Mouse (Mus musculus): ENCODE data around the gene Anks6. TPM values are rescaled to one million over a fixed set of nuclear protein-coding genes. Genes with fewer than 3 reads are reported as not detected.
A peak's percentile ranks its signal among the peaks of the same experiment; 100 is the strongest.

Gene Anks6
- polyA plus RNA-seq, 1 experiment from 2014 or later: 4.1 TPM

DNA sequence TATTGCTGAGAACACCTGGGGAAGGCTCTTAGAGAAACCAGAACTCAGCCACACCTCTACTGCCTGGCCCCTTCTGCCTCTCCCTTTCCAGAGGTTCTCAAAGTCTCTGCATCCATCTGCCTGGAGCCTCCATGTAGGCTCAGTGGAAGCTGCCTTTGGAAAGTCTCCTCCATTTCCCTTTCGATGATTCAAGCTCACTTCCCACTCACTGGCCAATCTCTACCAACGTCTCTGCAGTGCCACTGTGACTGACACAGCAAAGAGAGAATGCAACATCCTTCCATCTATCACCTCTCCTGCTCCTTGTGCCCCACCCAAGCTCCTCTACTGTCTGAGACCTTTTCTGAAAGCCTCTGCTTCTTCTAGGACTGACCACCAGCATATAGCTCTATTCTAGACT, 59.3 kb downstream of the Anks6 start:
- H3K36me3 ChIP-seq: no peaks in the 10 kb centered on the region
- no peak for ATAC-seq (ENCODE audit: low FRiP score)
- H3K27me3 ChIP-seq: peaks cover 23% of the 10 kb centered on the region
- H3K4me2 ChIP-seq: no peak overlapping the region
- no peak overlapping the region for H3K27ac ChIP-seq
- no peak overlapping the region for H3K4me3 ChIP-seq
- H3K9ac ChIP-seq: no peak overlapping the region
- H3K9me3 ChIP-seq: no peaks in the 10 kb centered on the region
- 84% methylated on average over 2 of the region's 2 CpGs for WGBS
- H3K4me1 ChIP-seq (replicated peaks): no peaks in the 10 kb centered on the region; the same call in 1 of the 2 replicates

DNA sequence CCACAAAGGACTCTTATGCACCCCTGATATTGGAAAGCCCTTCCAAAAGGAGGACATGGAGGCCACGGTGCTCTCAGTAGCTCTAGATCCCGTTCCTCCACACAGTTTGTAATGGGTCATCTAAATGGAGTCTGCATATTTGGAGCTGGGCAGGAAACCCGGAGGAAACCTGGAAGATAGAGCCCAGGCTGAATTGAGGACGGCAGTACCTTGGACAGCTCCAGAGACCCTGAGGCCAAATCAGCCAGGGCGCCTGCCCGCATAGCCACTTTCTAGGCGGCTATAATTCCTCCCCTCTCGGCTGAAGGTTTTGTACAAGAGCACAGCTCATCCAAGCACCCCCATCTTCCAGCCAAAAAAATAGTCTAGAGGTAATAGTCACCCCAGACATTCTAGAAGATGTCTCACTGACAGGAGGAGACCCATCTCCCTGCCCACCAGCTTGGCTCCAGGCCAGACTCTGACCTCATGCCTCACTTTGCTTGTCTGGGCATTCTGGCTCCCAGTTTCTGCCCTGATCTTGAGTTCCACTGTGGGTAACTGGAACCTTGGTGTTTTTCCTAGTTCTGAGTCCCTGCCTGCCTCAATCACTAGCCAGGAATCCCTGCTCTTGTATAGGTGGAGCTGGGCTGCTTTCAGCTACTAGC, 64.3 kb downstream of the Anks6 start:
- H3K9ac ChIP-seq: no peak overlapping the region
- peaks cover 61% of the 10 kb centered on the region for H3K27me3 ChIP-seq
- WGBS: 6% methylated on average over 8 of the region's 8 CpGs
- H3K4me2 ChIP-seq: no peak overlapping the region
- no peak overlapping the region for H3K4me3 ChIP-seq
- H3K36me3 ChIP-seq: no peaks in the 10 kb centered on the region
- no peak for ATAC-seq (ENCODE audit: low FRiP score)
- H3K27ac ChIP-seq: no peak overlapping the region
- peaks cover 42% of the 10 kb centered on the region for H3K4me1 ChIP-seq (replicated peaks)
- no peaks in the 10 kb centered on the region for H3K9me3 ChIP-seq

DNA sequence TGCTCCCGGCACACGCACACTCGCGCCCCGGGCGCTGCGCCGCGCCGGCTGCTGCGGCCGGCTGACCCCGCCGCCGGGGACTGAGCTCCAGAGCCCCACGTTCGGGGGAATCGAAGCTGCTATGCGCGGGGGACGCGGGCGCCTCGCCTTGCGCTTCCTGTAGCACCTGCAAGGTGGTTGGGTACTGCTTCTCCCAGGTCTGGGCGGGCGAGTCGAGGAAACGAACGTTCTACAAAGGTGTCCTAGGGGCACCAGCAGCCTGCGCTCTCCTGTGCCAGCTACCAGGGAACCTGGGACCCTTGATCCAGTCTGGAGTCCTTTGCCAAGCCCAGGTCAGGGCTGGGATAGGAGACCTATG, 65.3 kb downstream of the Anks6 start:
- peaks cover 42% of the 10 kb centered on the region for H3K4me1 ChIP-seq (replicated peaks)
- no peaks in the 10 kb centered on the region for H3K9me3 ChIP-seq
- WGBS: 0% methylated on average over 29 of the region's 31 CpGs
- H3K36me3 ChIP-seq: no peaks in the 10 kb centered on the region
- H3K9ac ChIP-seq: peak overlapping the region; percentile 87
- H3K4me2 ChIP-seq: peak overlapping the region; percentile 87
- H3K27ac ChIP-seq: peak overlapping the region; percentile 92
- H3K4me3 ChIP-seq: peak overlapping the region; percentile 69
- H3K27me3 ChIP-seq: peaks cover 64% of the 10 kb centered on the region
- 0 out of 2 replicates have a peak, but pooled peaks have one; percentile 2 for ATAC-seq (ENCODE audit: low FRiP score)

DNA sequence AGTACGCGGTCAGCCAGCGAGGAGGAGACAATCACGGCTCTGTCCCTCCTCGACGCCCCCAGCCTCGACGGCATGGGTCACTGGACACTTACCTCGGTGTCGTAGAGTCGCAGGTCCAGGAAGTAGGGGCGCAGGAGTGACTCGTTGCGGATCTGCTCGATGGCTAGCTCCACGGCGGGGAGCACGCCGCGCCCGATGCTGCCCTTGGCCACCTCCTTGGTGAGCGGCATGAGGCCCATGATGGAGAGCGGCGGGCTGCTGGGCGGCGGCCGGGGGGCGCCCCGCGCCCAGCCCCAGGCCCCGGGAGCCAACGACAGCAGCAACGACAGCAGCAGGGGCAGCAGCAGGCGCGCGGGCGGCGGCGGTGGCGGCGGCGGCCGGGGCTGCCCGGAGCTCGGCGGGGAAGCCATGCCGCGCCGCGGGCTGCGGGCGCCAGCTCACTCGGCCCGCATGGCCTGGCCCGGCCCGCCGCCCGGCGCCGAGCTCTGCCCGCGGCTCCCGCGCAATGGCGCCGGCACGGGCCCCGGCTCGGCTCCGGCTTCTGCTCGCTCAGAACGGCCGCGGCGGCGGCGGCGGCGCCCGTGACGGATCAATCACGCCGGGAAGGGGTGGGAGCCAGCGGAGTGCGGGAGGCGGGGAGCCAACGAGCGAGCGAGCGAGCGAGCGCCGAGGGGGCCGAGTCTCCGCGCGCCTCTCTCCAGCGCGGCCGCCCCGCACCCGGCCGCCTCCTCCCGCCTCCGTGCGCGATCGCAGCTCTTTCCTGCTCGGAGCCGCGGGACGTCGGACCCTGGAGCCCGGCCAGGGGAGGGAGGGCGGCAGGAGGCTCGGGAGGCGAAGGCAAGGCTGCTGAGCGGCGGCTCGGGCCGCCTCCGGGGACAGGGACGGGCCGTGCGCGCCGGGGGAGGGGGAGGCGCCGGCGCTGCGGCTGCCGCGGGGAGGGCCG, 65.9 kb downstream of the Anks6 start, which contains the start of gene Gabbr2:
TSS of gene Gabbr2 (minus strand) at position 858 of the 943 bp plus-strand sequence.
- peak within 1 kb of the TSS; percentile 87 for H3K9ac ChIP-seq
- peak within 1 kb of the TSS; percentile 69 for H3K4me3 ChIP-seq
- peak within 1 kb of the TSS; percentile 87 for H3K4me2 ChIP-seq
- WGBS: under 1% methylated on average over 81 of the region's 134 CpGs
- H3K4me1 ChIP-seq (replicated peaks): peaks cover 46% of the 10 kb centered on the region
- peaks cover 64% of the 10 kb centered on the region for H3K27me3 ChIP-seq
- no peaks in the 10 kb centered on the region for H3K9me3 ChIP-seq
- ATAC-seq (ENCODE audit: low FRiP score): peak; percentile 79
- peak within 1 kb of the TSS; percentile 92 for H3K27ac ChIP-seq
- H3K36me3 ChIP-seq: no peaks in the 10 kb centered on the region

GRCm38 (mm10) chr4:46990281-46991015, 66.8 kb downstream of the Anks6 start:
- ATAC-seq (ENCODE audit: low FRiP score): peak; percentile 10
- peak overlapping the region; percentile 87 for H3K9ac ChIP-seq
- peak overlapping the region; percentile 87 for H3K4me2 ChIP-seq
- H3K9me3 ChIP-seq: no peaks in the 10 kb centered on the region
- peak overlapping the region; percentile 92 for H3K27ac ChIP-seq
- WGBS: 2% methylated on average over 29 of the region's 29 CpGs
- peak overlapping the region; percentile 69 for H3K4me3 ChIP-seq
- peaks cover 48% of the 10 kb centered on the region for H3K4me1 ChIP-seq (replicated peaks)
- peaks cover 60% of the 10 kb centered on the region for H3K27me3 ChIP-seq
- H3K36me3 ChIP-seq: no peaks in the 10 kb centered on the region

GRCm38 (mm10) chr4:46989842-46990241, 67.4 kb downstream of the Anks6 start:
- peak; percentile 30 for ATAC-seq (ENCODE audit: low FRiP score)
- peaks cover 48% of the 10 kb centered on the region for H3K4me1 ChIP-seq (replicated peaks)
- H3K27me3 ChIP-seq: peaks cover 61% of the 10 kb centered on the region
- no peaks in the 10 kb centered on the region for H3K9me3 ChIP-seq
- H3K27ac ChIP-seq: peak overlapping the region; percentile 63
- 2% methylated on average over 17 of the region's 17 CpGs for WGBS
- peak overlapping the region; percentile 87 for H3K4me2 ChIP-seq
- H3K4me3 ChIP-seq: peak overlapping the region; percentile 69
- H3K9ac ChIP-seq: peak overlapping the region; percentile 87
- no peaks in the 10 kb centered on the region for H3K36me3 ChIP-seq

DNA sequence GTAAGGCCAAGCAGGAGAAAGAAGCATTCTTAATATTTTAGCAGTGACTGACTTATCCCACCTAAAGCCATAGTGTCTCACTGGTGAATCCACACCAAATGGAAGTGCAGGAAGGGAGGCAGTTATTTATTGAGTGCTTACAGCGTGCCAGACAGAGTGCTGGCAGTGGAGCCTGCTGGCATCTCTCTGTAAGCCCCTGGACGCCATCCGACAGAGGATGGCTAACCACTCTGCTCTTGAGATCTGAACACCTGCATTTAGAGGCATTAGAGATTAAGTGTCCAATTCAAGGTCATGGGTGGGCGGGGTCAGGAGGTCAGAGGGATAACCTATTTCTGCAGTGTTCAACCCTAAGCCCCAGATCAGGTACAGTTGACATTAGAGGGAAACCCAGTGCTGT, 68.4 kb downstream of the Anks6 start:
- H3K4me1 ChIP-seq (replicated peaks): peaks cover 48% of the 10 kb centered on the region
- 76% methylated on average over 4 of the region's 4 CpGs for WGBS
- H3K27me3 ChIP-seq: peaks cover 52% of the 10 kb centered on the region
- H3K27ac ChIP-seq: no peak overlapping the region
- H3K9me3 ChIP-seq: no peaks in the 10 kb centered on the region
- peak overlapping the region; percentile 87 for H3K4me2 ChIP-seq
- no peak for ATAC-seq (ENCODE audit: low FRiP score)
- no peaks in the 10 kb centered on the region for H3K36me3 ChIP-seq
- H3K9ac ChIP-seq: peak overlapping the region; percentile 87
- H3K4me3 ChIP-seq: peak overlapping the region; percentile 69

DNA sequence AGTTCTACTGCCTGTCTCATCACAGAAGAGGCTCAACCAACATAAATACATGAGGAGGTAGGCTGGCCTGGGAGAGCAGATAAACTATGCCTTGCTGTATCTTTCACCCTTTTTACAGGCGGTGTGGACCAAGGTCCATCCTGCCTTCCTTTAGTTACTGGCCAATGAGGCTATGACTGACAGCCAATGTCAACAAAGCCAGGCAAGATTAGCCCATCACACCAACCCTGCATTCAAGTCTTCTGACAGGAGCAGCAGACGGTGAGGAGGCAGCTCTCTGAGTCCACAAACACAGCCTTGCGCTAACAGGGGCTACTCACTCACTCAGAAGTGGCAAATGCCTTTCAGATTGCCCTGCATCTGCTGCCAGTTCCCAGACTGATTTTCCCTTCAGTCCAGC, 69.0 kb downstream of the Anks6 start:
- ATAC-seq (ENCODE audit: low FRiP score): no peak
- no peaks in the 10 kb centered on the region for H3K36me3 ChIP-seq
- 63% methylated on average over 3 of the region's 3 CpGs for WGBS
- peaks cover 48% of the 10 kb centered on the region for H3K4me1 ChIP-seq (replicated peaks)
- H3K27me3 ChIP-seq: peaks cover 46% of the 10 kb centered on the region
- H3K4me3 ChIP-seq: no peak overlapping the region
- H3K4me2 ChIP-seq: no peak overlapping the region
- H3K9ac ChIP-seq: no peak overlapping the region
- H3K9me3 ChIP-seq: no peaks in the 10 kb centered on the region
- H3K27ac ChIP-seq: no peak overlapping the region

DNA sequence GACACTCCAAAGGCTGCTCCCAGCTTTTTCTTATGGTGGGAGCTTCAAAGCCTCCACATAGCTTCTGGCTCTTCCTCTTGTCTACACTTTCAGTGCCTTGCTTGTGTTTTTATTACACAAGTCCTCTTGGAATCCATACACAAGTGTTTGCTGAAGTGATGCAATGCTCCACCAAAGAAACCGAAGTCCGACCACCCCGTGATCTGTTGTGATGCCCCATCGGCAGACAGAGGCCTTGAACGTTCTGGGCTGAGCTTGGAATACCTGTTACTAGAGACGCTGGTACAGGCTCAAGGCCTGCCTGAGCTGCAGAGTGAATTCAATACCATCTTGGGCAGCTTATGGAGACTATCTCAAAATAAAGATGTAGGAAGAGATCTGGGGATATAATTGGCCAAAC, 69.4 kb downstream of the Anks6 start:
- H3K4me1 ChIP-seq (replicated peaks): peaks cover 47% of the 10 kb centered on the region
- H3K36me3 ChIP-seq: no peaks in the 10 kb centered on the region
- no peak overlapping the region for H3K27ac ChIP-seq
- peaks cover 42% of the 10 kb centered on the region for H3K27me3 ChIP-seq
- no peak for ATAC-seq (ENCODE audit: low FRiP score)
- 95% methylated on average over 6 of the region's 6 CpGs for WGBS
- H3K4me3 ChIP-seq: no peak overlapping the region
- H3K9me3 ChIP-seq: no peaks in the 10 kb centered on the region
- no peak overlapping the region for H3K9ac ChIP-seq
- no peak overlapping the region for H3K4me2 ChIP-seq

DNA sequence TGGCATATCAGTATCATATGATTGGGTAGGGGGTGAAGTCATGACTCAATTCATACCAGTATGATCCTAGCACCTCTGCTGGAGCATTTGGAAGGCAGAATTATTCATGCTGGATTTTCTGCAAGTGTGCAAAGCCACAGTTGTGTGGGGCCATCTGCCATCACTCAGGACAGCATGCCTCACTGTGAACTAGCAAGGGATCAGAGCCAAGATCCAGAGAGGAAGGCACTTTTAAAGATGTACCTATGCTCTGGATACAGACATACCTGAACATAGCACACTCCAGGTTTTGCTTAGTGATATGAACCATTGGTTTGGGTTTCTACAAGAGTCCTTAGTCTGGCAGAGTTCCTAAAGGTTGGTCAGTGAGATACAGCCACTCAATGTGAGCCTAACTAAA, 71.2 kb downstream of the Anks6 start:
- no peak overlapping the region for H3K9ac ChIP-seq
- no peaks in the 10 kb centered on the region for H3K36me3 ChIP-seq
- no peak for ATAC-seq (ENCODE audit: low FRiP score)
- H3K4me3 ChIP-seq: no peak overlapping the region
- H3K27ac ChIP-seq: no peak overlapping the region
- peaks cover 35% of the 10 kb centered on the region for H3K4me1 ChIP-seq (replicated peaks)
- no peaks in the 10 kb centered on the region for H3K9me3 ChIP-seq
- H3K4me2 ChIP-seq: no peak overlapping the region
- peaks cover 25% of the 10 kb centered on the region for H3K27me3 ChIP-seq

DNA sequence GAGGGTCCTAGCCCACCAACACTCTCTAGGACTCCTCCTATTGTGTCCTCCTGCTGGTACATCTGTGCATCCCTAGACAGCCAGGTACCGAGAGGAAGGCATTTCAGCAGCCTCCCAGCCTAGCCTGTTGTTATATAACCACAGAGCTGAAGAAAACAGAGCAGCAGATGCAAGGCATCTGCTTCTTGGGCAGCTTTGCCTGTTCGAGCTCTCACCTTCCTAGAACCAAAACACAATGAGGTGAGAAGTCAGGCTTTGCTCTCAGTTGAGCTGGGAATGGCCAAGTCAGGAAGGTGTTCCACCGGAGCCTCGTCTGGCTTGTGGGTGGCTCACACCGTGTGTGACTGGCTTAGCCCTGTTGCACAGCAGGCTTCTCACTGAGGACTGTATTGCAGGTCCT, 74.3 kb downstream of the Anks6 start:
- Histone ChIP-seq H3K27me3 (0 out of 2 replicates have a peak, but pooled peaks cover 5% of the 10 kb centered on the region), H3K4me3 (no peak overlapping the region), H3K27ac (no peak overlapping the region), H3K4me2 (no peak overlapping the region), H3K4me1 (replicated peaks) (peaks cover 7% of the 10 kb centered on the region), H3K9me3 (no peaks in the 10 kb centered on the region), H3K9ac (no peak overlapping the region), H3K36me3 (no peaks in the 10 kb centered on the region)
- no peak for ATAC-seq (ENCODE audit: low FRiP score)
- 79% methylated on average over 5 of the region's 5 CpGs for WGBS

DNA sequence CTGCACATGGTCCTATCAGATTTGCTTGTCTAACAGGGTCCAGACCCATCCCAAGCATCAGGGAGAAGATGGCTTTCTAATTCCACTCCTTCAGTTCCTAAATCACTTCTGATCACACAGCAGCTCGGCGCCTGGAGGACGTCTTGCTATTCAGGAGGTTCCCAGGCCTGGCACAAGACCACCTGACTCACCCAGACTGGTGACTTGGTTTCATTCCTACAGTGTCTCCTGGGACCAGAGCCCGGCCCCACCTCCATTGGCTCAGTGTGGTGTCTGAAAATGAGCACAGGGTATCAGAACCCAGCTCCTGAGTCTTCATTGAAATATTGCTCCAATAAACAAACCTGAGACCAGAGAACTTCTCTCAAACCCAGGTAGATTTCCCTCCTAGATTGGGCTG, 75.1 kb downstream of the Anks6 start:
- H3K4me3 ChIP-seq: no peak overlapping the region
- 0 out of 2 replicates have a peak, but pooled peaks cover 2% of the 10 kb centered on the region for H3K27me3 ChIP-seq
- H3K9me3 ChIP-seq: no peaks in the 10 kb centered on the region
- no peaks in the 10 kb centered on the region for H3K36me3 ChIP-seq
- 85% methylated on average over 4 of the region's 4 CpGs for WGBS
- no peak overlapping the region for H3K27ac ChIP-seq
- H3K4me2 ChIP-seq: no peak overlapping the region
- H3K4me1 ChIP-seq (replicated peaks): peaks cover 10% of the 10 kb centered on the region
- H3K9ac ChIP-seq: no peak overlapping the region
- ATAC-seq (ENCODE audit: low FRiP score): no peak

Measured in hindbrain, embryonic 13.5 days (tissue).